Mouse (Mus musculus): ENCODE data around the gene Lbh.

The Lbh gene

DNA sequence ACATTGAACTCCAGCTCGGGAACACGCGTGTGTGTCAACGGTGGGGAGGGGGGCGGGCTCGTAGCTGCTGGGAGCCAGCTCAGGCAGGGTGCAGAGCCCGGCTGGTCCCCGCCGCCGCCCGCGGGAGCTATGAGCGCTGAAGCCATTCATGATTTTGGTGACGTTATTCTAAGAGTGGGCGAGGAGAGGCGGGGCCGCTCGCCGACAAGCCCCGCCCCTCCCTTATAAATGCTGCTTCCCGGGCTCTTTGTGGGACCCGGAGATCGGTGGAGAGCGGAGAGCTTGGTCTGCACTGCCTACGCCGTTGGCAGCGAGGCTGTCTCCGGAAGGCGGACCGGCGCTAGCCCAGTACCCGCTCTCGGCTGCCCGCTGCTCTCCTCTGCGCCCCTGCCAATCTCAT lies at the start of gene Lbh:
Lbh (plus strand) TSS at position 253 of the 400 bp plus-strand sequence.
- peak; percentile 90 for DNase-seq (ENCODE audit: low read depth, low spot score)

DNA sequence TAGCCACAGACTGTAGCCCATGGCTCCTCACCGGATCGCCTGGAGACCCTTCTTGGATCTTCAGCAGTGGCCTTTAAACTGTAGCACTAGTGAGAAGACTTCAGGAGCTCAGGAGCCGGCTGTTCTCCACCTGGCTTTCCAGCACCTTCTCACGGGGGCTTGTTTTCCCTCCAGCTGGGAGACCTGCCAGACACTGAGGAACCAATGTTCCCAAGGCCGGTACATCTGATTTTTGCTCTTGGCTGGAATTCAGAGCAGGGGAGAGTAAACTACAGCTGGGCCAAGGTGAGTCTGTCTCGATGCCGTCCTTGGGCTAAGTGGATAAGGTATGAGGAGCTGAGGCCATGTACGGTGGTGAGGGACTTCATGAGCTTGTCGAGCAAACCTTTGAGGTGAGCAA lies 39.1 kb upstream of the Lbh start:
- no peak for DNase-seq (ENCODE audit: low read depth, low spot score)

DNA sequence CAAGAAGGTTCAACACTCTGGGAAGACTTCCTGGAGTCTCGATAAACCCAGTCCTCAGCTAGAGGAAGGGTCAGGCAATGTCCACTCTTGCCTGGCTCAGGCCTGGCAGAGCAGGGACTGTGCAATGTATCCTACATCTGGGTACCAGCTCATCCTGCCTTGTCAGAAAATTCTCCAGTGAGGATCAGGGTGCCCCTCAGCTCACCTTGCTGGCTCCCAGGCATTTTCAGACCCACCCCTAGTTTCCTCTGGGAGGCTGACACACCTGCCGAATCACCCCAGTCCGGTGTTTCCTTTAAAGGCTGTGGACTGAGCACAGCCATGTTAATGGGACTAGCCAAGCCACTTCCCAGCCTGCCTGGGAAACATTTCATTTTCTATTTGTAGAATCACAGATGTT lies 37.9 kb upstream of the Lbh start:
- DNase-seq (ENCODE audit: low read depth, low spot score), result no peak

DNA sequence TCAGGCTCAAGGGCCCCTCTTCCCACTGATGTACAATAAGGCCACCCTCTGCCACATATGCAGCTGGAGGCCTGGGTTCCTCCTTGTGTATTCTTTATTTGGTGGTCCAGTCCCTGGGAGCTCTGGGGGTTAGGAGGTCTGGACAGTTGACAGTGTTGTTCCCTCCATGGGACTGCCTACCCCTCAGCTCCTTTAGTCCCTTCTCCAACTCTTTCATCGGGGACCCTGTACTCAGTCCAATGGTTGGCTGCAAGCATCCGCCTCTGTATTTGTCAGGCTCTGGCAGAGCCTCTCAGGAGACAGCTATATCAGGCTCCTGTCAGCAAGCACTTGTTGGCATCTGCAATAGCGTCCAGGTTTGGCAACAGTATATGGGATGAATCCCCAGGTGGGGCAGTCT lies 37.1 kb upstream of the Lbh start:
- DNase-seq (ENCODE audit: low read depth, low spot score), result no peak

DNA sequence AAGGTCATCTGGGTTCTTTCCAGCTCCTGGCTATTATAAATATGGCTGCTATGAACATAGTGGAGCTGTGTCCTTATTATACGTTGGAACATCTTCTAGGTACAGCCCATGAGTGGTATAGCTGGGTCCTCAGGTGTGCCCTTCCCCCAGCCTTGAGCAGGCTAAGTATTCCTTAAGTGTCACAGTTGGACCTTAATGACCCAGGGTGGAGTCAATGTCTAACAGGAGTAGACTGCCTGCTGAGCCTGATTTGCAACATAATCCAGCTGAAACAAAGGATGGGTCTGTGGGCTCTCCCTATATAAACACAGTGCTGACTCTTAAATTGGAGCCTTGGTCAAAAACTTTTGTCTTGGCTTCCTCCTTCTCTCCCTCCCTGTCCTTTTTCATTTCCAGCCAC lies 36.3 kb upstream of the Lbh start:
- no peak for DNase-seq (ENCODE audit: low read depth, low spot score)

DNA sequence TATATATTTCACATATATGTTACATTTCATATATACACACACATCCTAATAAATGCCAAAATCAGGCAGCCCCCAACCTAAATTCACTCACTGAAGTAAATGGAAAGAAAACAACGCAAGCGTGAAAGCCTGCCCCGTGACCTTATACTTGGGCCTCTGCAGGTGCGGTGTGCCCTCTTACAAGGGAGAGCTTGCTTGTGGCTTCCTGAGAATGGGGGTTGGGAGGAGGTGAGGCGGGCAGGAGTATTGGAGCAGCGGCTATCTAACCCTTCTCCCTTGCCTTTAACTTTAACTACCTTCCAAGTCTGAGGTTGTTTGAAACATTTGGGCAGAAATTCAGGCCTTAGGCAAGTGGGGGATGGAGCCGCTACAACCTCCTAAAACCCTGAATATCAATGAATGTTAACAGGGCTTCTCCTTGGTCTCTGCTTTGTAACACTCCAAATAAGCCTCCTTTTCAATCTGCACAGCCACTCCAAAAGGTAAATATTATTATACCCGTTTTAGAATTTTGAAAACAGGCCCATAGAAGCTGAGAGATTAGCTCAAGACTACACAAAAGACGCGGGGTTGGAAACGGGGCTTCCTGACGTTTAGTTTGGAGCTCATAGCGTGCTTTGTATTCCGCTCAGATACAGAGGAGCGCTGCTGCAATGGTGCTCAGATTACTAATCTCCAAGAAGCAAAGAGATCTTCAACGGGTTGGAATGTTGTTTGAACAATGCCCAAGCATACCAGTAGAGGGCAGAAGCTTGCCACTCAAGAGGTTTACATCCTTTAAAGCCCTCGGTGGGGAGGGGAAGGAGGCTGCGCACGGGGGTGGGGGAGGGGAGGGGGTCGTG lies 28.3 kb upstream of the Lbh start:
- peak; percentile 81 for DNase-seq (ENCODE audit: low read depth, low spot score)

DNA sequence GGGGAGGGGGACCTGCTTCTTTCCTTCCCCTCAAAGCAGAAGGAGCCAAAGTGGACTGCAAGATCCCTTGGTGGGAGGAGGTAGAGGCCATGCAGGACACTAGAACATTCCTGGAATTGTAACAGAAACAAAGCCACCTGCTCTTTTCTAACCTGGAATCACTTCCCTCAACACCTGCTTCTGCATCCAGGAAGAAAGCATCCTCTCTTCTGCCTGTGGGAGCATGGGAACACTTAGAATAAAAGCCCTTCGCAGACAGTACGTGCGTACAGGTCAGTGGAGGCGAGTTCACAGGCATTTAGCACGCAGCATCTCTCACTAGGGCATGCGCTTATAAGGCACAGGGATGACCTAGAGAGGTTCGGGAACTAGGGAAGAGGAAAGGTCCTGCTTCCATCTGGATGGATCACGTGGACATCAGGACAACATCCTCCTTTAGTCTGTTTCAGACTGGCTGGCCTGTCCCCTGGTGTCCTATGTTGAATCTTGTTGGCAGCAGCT lies 27.7 kb upstream of the Lbh start:
- DNase-seq (ENCODE audit: low read depth, low spot score), result no peak

DNA sequence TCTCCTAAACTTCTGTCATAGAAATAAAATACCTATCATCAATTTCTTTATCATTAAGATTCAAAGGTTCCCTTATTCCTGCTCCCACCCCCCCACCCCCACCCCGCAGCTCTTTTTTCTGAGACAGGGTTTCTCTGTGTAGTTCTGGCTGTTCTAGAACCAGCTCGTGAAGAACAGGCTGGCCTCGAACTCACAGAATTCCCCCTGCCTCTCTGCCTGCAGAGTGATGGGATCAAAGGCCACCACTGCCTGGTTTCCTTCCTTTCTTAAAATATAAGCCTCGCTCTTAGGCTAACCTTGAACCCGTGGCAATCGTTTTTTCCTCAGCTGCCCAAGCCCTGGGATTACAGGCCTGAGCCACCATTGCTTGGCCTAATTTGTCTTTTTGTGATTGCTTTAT lies 26.5 kb upstream of the Lbh start:
- DNase-seq (ENCODE audit: low read depth, low spot score), result no peak

DNA sequence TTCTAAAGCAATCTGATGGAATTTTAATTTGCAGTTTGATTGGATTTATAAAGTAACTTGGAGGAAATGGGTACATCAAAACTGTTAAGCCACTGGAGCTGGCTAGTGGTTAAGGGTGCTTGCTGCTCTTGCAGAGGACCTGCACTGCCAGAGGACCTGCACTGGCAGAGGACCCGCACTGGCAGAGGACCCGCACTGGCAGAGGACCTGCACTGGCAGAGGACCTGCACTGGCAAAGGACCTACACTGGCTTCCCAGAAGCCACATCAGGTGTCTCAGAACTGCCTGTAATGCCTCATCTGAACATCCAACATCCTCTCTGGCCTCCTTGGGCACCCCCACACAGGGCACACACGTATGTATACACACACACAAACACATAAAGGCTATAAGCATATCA lies 22.6 kb upstream of the Lbh start:
- DNase-seq (ENCODE audit: low read depth, low spot score), result no peak

DNA sequence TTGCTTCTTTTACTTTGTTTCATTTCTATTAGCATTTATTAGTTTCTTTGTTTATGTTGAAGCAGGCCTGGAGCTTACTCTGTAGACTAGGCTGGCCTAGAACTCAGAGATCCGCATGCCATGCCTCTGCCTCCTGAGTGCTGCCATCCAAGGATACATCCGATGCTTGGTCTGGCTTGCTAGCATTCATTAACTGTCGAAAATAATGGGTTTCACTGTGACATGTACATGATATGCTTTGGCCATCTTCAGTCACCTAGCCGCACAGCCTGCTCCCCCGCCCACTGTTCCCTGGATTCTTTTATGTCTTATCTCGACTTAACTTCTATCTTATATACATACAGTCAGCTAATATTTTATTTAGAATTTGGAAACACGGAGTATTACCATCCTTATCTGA lies 21.0 kb upstream of the Lbh start:
- no peak for DNase-seq (ENCODE audit: low read depth, low spot score)

DNA sequence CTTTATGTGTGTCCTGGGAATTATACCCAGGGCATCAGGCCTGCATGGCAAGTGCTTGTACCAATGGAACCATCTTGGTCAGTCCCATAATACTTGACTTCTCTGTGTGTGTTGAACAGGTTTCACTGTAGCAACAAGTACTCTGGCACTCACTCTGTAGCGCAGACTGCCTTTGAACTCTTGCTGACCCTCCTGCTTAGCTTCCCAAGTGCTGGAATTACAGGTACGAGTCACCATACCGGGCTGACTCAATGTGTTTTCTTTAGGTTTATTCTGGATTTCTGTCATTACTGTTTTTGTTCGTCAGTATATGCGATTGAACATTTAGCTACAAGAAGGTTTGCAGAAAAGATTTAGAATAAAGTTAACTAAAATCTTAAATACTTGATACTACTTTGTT lies 20.1 kb upstream of the Lbh start:
- no peak for DNase-seq (ENCODE audit: low read depth, low spot score)

DNA sequence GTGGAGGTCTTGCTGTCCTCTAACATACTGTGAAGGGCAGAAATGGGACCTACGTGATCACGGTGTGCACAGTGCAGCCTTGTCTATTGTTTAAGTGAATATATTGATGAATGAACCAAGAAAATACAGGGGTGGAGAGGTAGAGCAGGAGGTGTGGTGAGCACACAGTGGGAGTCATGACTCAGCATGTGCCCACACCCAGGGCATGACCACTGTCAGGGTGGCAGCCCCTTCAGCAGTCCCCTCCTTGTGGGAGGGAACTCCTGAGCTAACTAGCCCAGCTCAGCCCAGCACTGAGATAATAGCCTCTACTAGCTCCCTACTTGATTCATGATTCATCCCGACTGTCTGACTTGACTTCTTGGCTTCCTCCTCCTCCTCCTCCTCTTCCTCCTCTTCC lies 19.3 kb upstream of the Lbh start:
- DNase-seq (ENCODE audit: low read depth, low spot score), result no peak

DNA sequence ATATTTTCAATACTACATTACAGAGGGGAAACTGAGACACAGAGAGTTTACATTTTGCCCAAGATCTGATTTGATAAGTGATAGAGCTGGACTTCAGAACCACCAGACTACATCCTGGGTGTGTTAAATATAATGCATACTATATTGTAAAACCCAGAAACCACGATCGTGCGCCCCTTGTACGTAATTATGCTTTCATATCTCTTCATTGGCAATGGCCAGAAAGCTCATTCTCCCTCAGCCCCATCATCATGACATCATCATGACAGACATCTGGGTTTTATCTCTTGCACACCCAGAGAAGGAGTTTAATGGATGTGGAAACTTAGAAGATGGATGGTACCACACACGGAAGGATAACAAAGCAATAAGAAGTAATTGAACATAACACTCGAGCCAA lies 17.1 kb upstream of the Lbh start:
- DNase-seq (ENCODE audit: low read depth, low spot score), result no peak

DNA sequence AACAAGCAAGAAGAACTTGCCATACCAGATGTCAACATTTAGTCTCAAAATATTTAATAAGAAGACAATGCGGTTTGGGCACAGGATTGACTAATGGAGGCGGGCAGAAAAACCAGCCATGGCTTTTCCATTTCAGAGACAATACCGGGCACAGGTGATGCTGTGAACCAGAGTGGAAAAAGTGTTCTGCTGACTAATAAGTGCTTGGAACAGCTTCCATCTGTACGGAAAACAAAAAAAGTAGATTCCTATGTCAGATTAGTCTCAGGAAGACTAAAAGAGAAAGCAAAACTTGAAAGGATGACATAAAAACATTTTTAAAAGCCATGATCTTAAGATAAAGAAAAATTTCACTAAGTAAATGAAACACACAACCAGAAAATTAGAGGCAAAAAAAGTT lies 16.4 kb upstream of the Lbh start:
- DNase-seq (ENCODE audit: low read depth, low spot score), result no peak

DNA sequence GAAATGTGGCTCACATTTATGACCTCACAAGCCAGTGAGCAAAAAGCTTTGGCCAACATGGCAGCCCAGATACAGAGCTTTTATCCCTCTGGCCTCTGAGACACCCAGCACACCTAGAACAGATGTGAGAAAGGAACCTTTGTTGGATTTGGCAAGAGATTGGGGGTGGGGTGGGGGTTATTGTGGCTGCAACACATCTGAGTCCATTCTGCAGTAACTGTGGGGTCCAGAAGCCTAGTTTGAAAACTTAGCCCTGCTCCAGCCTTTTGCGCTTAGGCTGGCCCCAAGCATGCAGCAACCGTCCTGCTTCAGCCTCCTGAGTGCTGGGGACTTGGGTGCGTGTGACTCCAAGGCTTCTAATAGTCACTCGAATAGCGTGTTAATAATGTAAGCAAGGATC lies 14.8 kb upstream of the Lbh start:
- DNase-seq (ENCODE audit: low read depth, low spot score), result no peak

DNA sequence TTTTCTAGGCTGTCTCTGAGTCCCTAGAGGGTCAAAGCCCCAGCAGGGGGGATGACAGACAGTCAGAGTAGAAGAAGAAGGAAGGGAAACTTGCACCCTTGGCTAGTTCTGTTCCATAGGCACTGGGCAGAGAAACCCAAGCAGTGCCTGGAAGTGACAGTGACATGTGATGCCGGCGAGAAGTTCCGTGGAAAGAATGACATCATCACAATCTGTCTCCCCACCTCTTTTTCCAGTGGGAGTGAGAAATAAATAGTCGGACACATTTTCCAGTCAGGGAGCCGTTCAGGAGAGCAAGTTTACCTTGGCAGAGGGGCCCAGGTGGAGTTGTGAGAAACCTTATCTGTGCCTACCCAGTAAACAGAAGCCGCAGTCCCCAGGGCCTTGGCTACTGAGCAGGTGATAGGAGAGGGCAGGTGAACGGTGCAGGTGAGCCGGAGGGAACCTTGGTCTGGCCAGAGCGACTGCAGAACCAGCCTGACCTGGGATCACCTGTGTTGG lies 14.1 kb upstream of the Lbh start:
- DNase-seq (ENCODE audit: low read depth, low spot score), result no peak

DNA sequence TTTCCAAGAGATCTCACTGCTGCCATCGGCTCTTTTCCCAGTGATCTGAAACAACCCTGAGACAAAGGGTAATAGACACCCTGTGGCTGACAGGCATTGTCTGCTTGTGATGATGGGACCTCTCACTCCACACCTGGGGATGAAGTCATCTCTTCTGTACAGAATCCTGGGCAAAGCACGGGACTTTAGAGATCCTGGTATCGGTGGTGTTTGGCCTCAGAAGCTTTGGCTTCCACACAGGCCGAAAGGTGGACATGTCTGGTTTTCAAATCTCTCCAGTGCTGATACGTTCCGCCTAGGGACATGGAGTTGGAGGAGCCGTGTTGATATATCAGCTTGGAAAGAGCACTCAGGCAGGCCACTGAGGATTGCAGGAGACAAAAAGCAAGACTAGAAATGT lies 13.2 kb upstream of the Lbh start:
- no peak for DNase-seq (ENCODE audit: low read depth, low spot score)

DNA sequence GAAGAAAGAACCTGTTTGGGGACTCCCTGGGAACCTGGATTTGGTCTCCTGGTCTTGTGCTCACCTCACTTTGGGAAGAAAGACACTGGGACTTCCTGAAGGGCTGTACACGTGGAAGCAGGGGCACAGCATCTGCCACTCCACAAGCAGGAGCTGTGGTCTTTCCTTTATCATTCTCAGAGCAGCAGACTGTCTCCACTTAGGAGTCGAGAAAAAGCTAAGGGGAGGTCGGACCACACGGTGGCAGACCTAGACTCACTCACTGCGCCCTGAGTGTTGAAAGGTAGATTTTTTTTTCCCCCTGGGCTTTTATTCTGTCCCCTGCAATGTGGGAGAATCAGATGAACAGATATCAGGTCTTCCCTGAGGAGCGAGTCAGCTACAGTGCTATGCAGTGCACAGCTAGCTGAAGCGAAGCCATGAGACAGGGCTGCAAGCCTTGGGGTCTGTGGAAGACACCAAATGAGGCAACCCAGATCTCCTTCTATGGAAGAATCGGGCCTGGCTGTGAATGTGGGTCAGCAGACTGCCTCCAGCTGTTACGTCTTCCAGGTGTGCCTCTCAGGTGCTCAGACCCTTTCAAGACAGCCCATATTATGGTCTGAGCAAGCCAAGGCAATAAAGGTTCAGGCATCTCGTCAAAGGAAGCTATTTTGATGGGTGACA lies 11.7 kb upstream of the Lbh start:
- no peak for DNase-seq (ENCODE audit: low read depth, low spot score)

DNA sequence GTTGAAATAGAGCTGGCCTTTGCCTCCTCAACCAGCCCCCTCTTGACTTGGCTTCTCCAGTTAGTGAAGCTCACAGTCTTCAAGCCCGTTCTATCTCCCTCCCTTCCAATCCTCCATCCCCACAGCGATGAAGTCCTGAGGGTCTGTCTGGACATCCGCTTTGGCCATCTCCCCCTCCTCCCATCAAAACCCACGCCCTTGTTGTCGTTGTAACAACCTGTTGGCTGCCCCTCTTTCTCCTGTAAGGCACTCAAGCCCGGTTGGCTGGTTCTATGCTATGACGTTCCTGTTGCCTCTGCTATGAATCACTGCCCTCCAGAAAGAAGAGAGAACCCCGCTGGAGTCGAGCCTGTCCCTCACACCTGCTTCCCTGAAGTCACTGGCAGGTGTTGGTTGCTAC lies 10.9 kb upstream of the Lbh start:
- DNase-seq (ENCODE audit: low read depth, low spot score), result no peak

DNA sequence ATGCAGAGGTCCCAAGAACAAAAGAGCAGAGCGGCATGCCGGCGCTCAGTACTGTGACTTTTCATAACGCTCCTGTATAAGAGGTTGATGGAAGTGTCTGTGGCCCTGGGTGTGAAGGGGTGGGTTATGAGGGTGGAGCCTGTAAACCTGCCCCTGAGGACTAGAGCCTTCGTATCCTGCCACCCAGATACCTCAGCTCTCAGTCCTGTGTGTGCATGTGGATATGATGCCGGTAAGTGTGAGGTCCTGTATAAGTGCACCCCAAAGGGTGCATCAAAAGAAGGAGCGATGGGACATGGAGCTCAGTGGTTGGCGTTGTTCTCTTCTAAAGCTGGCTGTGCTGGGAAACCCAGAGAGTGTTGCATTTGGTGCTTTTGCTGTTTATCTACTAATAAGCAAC lies 10.3 kb upstream of the Lbh start:
- DNase-seq (ENCODE audit: low read depth, low spot score), result no peak

DNA sequence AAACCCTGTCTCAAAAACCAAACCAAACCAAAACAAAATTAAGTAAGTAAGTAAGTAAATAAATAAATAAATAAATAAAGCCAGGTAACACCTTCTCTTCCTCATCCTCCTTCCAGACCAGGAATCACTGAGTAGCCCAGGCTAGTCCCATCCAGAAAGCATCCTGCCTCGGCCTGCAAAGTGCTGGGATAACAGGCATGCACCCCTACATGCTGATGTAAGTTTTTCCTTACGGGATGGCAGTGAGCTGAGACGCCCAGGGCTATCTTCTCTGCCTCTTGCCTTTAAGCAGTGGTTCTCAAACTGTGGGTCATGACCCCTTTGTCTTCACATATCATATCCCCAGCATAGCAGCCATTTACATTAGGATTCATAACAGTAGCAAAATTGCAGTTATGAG lies 9.5 kb upstream of the Lbh start:
- no peak for DNase-seq (ENCODE audit: low read depth, low spot score)

DNA sequence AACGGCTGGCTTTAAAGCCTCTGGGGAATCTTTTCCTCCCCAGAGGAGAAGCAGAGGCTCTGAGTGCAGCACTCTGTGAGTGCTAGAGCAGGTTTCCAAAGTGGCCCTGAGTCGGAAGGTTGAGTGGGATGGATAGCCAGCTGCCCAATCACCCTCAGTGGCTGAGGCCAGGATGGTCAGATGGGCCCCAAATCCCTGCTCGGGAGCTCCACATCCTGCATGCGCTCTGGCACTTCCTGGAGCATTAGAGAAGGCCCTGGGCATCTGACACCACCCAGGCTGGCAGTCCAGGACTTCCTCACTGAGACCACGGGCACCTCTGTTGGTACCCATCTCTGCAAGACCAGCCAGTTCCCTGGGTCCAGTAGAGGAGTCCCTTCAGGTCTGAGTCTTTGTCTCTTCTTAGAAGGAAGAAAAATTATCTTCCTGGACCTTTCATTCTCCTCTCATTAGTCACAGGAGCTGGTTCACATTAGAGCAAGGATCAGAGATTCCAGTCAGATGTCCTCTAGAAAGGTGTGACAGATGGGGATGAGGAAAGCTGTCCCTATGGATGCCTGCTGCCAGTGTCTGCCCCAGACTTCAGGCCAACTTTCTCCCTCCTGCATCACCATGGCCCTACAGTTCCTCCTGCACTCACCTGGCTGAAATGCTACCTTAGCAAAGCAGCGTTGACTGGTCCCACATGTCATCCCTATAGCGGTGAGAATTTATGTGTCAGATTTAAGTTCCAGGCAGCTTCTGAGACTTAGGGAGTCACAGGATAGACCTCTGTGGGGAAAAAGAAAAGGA lies 8.8 kb upstream of the Lbh start:
- DNase-seq (ENCODE audit: low read depth, low spot score), result no peak

Measured in retina, postnatal 7 days (tissue).